Mouse (Mus musculus) midbrain, embryonic 12.5 days (tissue): ENCODE measurements around the gene Twist2. TPM values are rescaled to one million over a fixed set of nuclear protein-coding genes. Genes with fewer than 3 reads are reported as not detected.

Experiments
- ATAC-seq: fragments of 200-750 bp; cut with Nextera tagmentation; 2 replicates; pipeline ENCODE4 v1.8.0; 2017; ENCODE audit warnings: low read depth, moderate TSS enrichment, moderate library complexity; ENCODE audit not compliant: low FRiP score
- H3K27ac ChIP-seq: fragments of 300-500 bp; sonication (generic); replicated peaks from 2 replicates; pipeline ENCODE4 v1.5.1; 2016; ENCODE audit warnings: mild to moderate bottlenecking
- H3K27me3 ChIP-seq: fragments of 300-500 bp; sonication (generic); 2 replicates; pipeline ENCODE4 v1.6.1; 2016; ENCODE audit warnings: mild to moderate bottlenecking
- H3K36me3 ChIP-seq: fragments of 300-500 bp; sonication (generic); 2 replicates; pipeline ENCODE4 v1.6.1; 2016
- H3K4me1 ChIP-seq: fragments of 300-500 bp; sonication (generic); 2 replicates; pipeline ENCODE4 v1.6.1; 2016
- H3K4me2 ChIP-seq: fragments of 300-500 bp; sonication (generic); replicated peaks from 2 replicates; pipeline ENCODE4 v1.6.1; 2016; ENCODE audit warnings: mild to moderate bottlenecking, moderate library complexity
- H3K4me3 ChIP-seq: fragments of 300-500 bp; sonication (generic); 2 replicates; pipeline ENCODE4 v1.5.1; 2016; ENCODE audit warnings: mild to moderate bottlenecking
- H3K9ac ChIP-seq: fragments of 300-500 bp; sonication (generic); replicated peaks from 2 replicates; pipeline ENCODE4 v1.6.1; 2016; ENCODE audit warnings: mild to moderate bottlenecking, moderate library complexity
- H3K9me3 ChIP-seq: fragments of 300-500 bp; sonication (generic); 2 replicates; pipeline ENCODE4 v1.6.1; 2016; ENCODE audit warnings: mild to moderate bottlenecking
- WGBS: fragments of 180-500 bp; shearing (Covaris S2); methylation state at CpG from one replicate; pipeline ENCODE4 v1.1.7; 2016; 5-methylcytosine and 5-hydroxymethylcytosine counted together
- polyA plus RNA-seq: library from polyadenylated mRNA; unstranded; fragments of >200 nt; fragmentation: Nextera tagmentation; extraction: Ambion mirVana; gene quantifications from 2 replicates; pipeline ENCODE4 v1.2.1, GENCODE M21; 2016

Twist2 gene
- polyA plus RNA-seq, 1 experiment from 2014 or later: 10.1 TPM

DNA sequence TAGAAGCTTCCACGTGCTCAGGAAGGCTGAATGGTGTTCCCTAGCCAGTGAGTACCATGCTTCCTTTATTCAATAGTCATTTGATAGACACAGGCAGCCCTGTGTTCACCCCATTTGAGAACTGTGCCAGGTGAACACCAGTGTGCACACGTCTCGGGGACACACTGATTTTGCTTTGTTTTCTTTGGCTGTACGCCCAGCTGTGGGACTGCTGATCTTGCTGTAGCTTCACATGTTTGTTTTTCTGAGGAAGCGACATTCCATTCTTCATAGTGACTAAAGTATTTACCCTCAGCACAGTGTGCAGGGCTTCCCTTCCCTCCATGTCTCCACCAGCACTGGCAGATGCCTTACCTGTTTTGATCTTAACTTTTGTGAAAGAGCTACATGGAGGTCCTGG lies 81.9 kb downstream of the Twist2 start:
- H3K27ac ChIP-seq: no peak overlapping the region

DNA sequence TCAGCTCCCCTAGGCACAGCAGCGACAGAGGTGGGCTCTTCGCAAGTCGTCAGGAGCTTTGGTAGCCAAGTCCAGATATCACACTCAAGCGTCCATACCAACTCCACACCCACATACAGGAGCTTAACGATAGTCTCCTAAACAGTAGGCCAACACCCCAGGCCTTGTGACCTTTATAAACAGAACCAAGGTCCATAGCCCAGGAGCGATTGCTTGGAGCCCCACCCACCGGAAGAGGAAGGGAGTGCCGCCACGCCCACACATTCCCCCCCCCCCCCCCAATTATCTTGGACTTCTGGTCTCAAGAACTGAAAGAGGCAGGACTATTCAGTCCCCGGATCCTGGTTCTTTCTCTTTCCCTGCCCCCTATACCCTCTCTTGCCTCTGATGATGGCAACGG lies 92.3 kb downstream of the Twist2 start:
- H3K27me3 ChIP-seq: no peaks in the 10 kb centered on the region
- ATAC-seq: no peak
- 92% methylated on average over 11 of the region's 11 CpGs for WGBS

More for the DNA sequence above, 81.9 kb downstream of the Twist2 start:
- Histone ChIP-seq H3K4me2 (no peak overlapping the region), H3K4me1 (no peaks in the 10 kb centered on the region), H3K27me3 (no peaks in the 10 kb centered on the region), H3K4me3 (no peak overlapping the region), H3K9me3 (0 out of 2 replicates have a peak, but pooled peaks cover 10% of the 10 kb centered on the region), H3K36me3 (no peaks in the 10 kb centered on the region), H3K9ac (no peak overlapping the region)
- WGBS: 80% methylated on average over 5 of the region's 5 CpGs
- no peak for ATAC-seq

GRCm38 (mm10) chr1:91894286-91894685 lies 93.0 kb downstream of the Twist2 start:
- no peaks in the 10 kb centered on the region for H3K4me1 ChIP-seq
- H3K9ac ChIP-seq: no peak overlapping the region
- H3K9me3 ChIP-seq: no peaks in the 10 kb centered on the region
- H3K27ac ChIP-seq: no peak overlapping the region
- H3K4me3 ChIP-seq: no peak overlapping the region
- no peaks in the 10 kb centered on the region for H3K27me3 ChIP-seq
- 90% methylated on average over 5 of the region's 5 CpGs for WGBS
- H3K36me3 ChIP-seq: no peaks in the 10 kb centered on the region
- H3K4me2 ChIP-seq: no peak overlapping the region
- no peak for ATAC-seq

More for the DNA sequence above, 92.3 kb downstream of the Twist2 start:
- Histone ChIP-seq H3K4me2 (no peak overlapping the region), H3K9me3 (no peaks in the 10 kb centered on the region), H3K27ac (no peak overlapping the region), H3K4me3 (no peak overlapping the region), H3K4me1 (no peaks in the 10 kb centered on the region), H3K9ac (no peak overlapping the region), H3K36me3 (no peaks in the 10 kb centered on the region)

DNA sequence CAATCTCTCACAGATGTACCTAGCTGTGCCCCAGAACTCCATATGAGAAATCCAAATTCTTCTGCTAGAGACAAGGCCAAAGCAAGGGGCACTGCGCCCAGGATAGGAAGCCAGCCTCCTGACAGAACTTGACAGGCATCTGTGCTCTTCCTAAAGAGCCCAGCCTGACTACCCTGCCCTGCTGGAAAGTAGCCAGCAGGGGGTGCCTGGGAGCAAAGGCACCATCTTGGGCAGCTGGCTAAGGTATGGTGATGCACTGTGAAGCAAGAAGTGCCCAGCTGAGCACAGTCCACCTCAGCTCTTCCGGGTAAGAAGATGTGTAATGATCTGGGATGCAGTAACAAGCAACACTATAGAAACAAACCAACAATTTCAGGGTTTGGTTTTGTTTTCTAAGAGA lies 95.8 kb downstream of the Twist2 start:
- no peak for ATAC-seq
- 90% methylated on average over 2 of the region's 2 CpGs for WGBS

More for the DNA sequence above, 95.8 kb downstream of the Twist2 start:
- no peaks in the 10 kb centered on the region for H3K9me3 ChIP-seq
- H3K36me3 ChIP-seq: no peaks in the 10 kb centered on the region
- no peak overlapping the region for H3K4me3 ChIP-seq
- H3K27me3 ChIP-seq: no peaks in the 10 kb centered on the region
- H3K4me1 ChIP-seq: no peaks in the 10 kb centered on the region
- H3K4me2 ChIP-seq: no peak overlapping the region
- H3K27ac ChIP-seq: no peak overlapping the region
- H3K9ac ChIP-seq: no peak overlapping the region
